Mouse (Mus musculus): ENCODE measurements around the gene B4galnt3.

B4galnt3 gene

GRCm38 (mm10) chr6:120185012-120185730 lies 109.2 kb downstream of the B4galnt3 start:
- DNase-seq (ENCODE audit: low spot score) = no peak

- no peak for DNase-seq (ENCODE audit: low spot score)
Measured at GRCm38 (mm10) chr6:120183771-120184170, 110.6 kb downstream of the B4galnt3 start.

- no peak for DNase-seq (ENCODE audit: low spot score)
Measured at GRCm38 (mm10) chr6:120182160-120182559, 112.2 kb downstream of the B4galnt3 start.

- DNase-seq (ENCODE audit: low spot score) = no peak
Measured at GRCm38 (mm10) chr6:120180492-120180891, 113.9 kb downstream of the B4galnt3 start.

GRCm38 (mm10) chr6:120179756-120180206 lies 114.6 kb downstream of the B4galnt3 start:
- DNase-seq (ENCODE audit: low spot score) = no peak

GRCm38 (mm10) chr6:120179044-120179755 lies 115.2 kb downstream of the B4galnt3 start:
- no peak for DNase-seq (ENCODE audit: low spot score)

GRCm38 (mm10) chr6:120175650-120176049 lies 118.7 kb downstream of the B4galnt3 start:
- DNase-seq (ENCODE audit: low spot score) = no peak

- no peak for DNase-seq (ENCODE audit: low spot score)
Measured at GRCm38 (mm10) chr6:120174602-120175115, 119.7 kb downstream of the B4galnt3 start.

GRCm38 (mm10) chr6:120174028-120174601 lies 120.2 kb downstream of the B4galnt3 start:
- DNase-seq (ENCODE audit: low spot score) = no peak

GRCm38 (mm10) chr6:120172294-120173017 lies 121.9 kb downstream of the B4galnt3 start:
- no peak for DNase-seq (ENCODE audit: low spot score)

GRCm38 (mm10) chr6:120167574-120167973 lies 126.8 kb downstream of the B4galnt3 start:
- DNase-seq (ENCODE audit: low spot score) = no peak

- no peak for DNase-seq (ENCODE audit: low spot score)
Measured at GRCm38 (mm10) chr6:120164765-120165164, 129.6 kb downstream of the B4galnt3 start.

GRCm38 (mm10) chr6:120162928-120163327 lies 131.4 kb downstream of the B4galnt3 start:
- no peak for DNase-seq (ENCODE audit: low spot score)

- DNase-seq (ENCODE audit: low spot score) = peak; percentile 75
Measured at GRCm38 (mm10) chr6:120159133-120159901, 135.0 kb downstream of the B4galnt3 start.

GRCm38 (mm10) chr6:120157479-120157878 lies 136.9 kb downstream of the B4galnt3 start:
- DNase-seq (ENCODE audit: low spot score) = no peak

GRCm38 (mm10) chr6:120155510-120155909 lies 138.8 kb downstream of the B4galnt3 start:
- no peak for DNase-seq (ENCODE audit: low spot score)

GRCm38 (mm10) chr6:120154526-120155309 lies 139.6 kb downstream of the B4galnt3 start:
- no peak for DNase-seq (ENCODE audit: low spot score)

Data from layer of hippocampus, adult 9-10 months (tissue).